In the genomic region with DNA sequence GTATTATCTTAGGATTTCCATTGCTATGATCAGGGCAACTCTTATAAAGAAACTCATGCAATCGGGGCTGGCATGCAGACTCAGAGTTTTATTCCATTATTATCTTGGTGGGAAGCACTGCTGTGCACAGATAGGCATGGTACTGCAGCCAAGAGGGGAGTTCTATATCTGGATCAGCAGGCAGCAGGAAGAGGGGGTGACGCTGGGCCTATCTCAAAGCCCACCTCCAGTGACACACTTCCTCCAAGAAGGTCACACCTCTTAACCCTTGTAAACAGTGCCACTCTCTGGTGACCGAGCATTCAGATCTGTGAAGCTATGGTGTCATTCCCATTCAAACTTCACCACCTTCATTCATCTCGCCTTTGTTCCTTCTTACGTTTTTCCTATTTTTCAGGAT, we compare ENCODE assay signal across 11 mouse cellular contexts.
DNase-seq lines count a peak whose midpoint lies in the region; ATAC-seq and TF ChIP-seq lines count a peak whose summit lies in the region.
"Had no signal": no experiment of that assay in that cellular context is flagged by ENCODE, and none has a peak within 500 bp of the region (broad histone marks: within the 10 kb centered on the region; RNA-seq: fewer than 3 reads in every experiment).

No protein-coding gene starts in this region.

- H3K4me1 ChIP-seq in cortical plate, adult 2 months (ENCODE audit: control insufficient read depth, insufficient read depth, low read length), result no peaks in the 10 kb centered on the region
- peaks cover 12% of the 10 kb centered on the region for H3K4me1 ChIP-seq in thymus, adult 2 months (replicated peaks; ENCODE audit: control insufficient read depth, insufficient read depth, low read length)
- no peaks in the 10 kb centered on the region for H3K4me1 ChIP-seq in hindbrain, embryonic 11.5 days (replicated peaks; ENCODE audit: control insufficient read depth, insufficient read depth, low read length)
- H3K4me1 ChIP-seq: forebrain, embryonic 13.5 days; hindbrain, embryonic 12.5 days had no signal

- no peak overlapping the region for H3K4me2 ChIP-seq in hindbrain, embryonic 11.5 days (replicated peaks; ENCODE audit: low read depth, low read length)
- H3K4me2 ChIP-seq: forebrain, embryonic 13.5 days; hindbrain, embryonic 12.5 days had no signal

- H3K4me3 ChIP-seq in cortical plate, adult 2 months (ENCODE audit: insufficient read depth, low read length), result no peak overlapping the region
- H3K4me3 ChIP-seq in thymus, adult 2 months (ENCODE audit: control insufficient read depth, insufficient read depth, low read length), result no peak overlapping the region
- H3K4me3 ChIP-seq in hindbrain, embryonic 11.5 days (ENCODE audit: low read depth, low read length), result no peak overlapping the region
- H3K4me3 ChIP-seq: forebrain, embryonic 13.5 days; hindbrain, embryonic 12.5 days had no signal

- no peaks in the 10 kb centered on the region for H3K27me3 ChIP-seq in thymus, adult 2 months (ENCODE audit: control insufficient read depth, insufficient read depth, low read length)
- H3K27me3 ChIP-seq in hindbrain, embryonic 11.5 days (ENCODE audit: control insufficient read depth, insufficient read depth, low read length), result no peaks in the 10 kb centered on the region
- H3K27me3 ChIP-seq: forebrain, embryonic 13.5 days; hindbrain, embryonic 12.5 days had no signal

- H3K36me3 ChIP-seq in thymus, adult 2 months (ENCODE audit: control insufficient read depth, insufficient read depth, low read length), result no peaks in the 10 kb centered on the region
- no peaks in the 10 kb centered on the region for H3K36me3 ChIP-seq in hindbrain, embryonic 11.5 days (ENCODE audit: control insufficient read depth, insufficient read depth, low read length)
- H3K36me3 ChIP-seq: hindbrain, embryonic 12.5 days had no signal

- no peak overlapping the region for H3K27ac ChIP-seq in cortical plate, adult 2 months (ENCODE audit: insufficient read depth, low read length)
- H3K27ac ChIP-seq in thymus, adult 2 months (ENCODE audit: control insufficient read depth, insufficient read depth, low read length), result no peak overlapping the region
- H3K27ac ChIP-seq in hindbrain, embryonic 11.5 days (ENCODE audit: low read depth, low read length), result no peak overlapping the region
- H3K27ac ChIP-seq: forebrain, embryonic 13.5 days; hindbrain, embryonic 12.5 days had no signal

- no peak for ATAC-seq in hindbrain, embryonic 11.5 days (ENCODE audit: low FRiP score)
- ATAC-seq: forebrain, embryonic 13.5 days had no signal

- TF ChIP-seq POLR2A in cortical plate, adult 2 months (IDR thresholded peaks at IDR 0.05; ENCODE audit: extremely low read depth, insufficient read depth, low read length), result no peak
- TF ChIP-seq POLR2A in thymus, adult 2 months (IDR thresholded peaks at IDR 0.05; ENCODE audit: control insufficient read depth, extremely low read depth, insufficient read depth, low read length, poor library complexity), result no peak

- H3K9me3 ChIP-seq in hindbrain, embryonic 11.5 days (ENCODE audit: control insufficient read depth, low read length), result no peaks in the 10 kb centered on the region
- H3K9me3 ChIP-seq: forebrain, embryonic 13.5 days; hindbrain, embryonic 12.5 days had no signal

- DNase-seq in kidney, postnatal 36 days, result peak; percentile 4 to 7
- no peak for DNase-seq in kidney, adult 18-20 months
- DNase-seq in heart, postnatal 14 days, result peak; percentile 4 to 14
- DNase-seq in thymus, adult 2 months, result peak; percentile 42
- DNase-seq in gastrocnemius, postnatal 10 days, result no peak
- DNase-seq in hindbrain, embryonic 11.5 days (ENCODE audit: low spot score), result no peak
- DNase-seq in left cerebral cortex, adult 11 months (ENCODE audit: low spot score), result no peak
- DNase-seq: lung, adult 2 months had no signal

- peak; percentile 17; the same call in 1 of the 2 replicates for TF ChIP-seq CTCF in cortical plate, adult 2 months (IDR thresholded peaks at IDR 0.05; ENCODE audit: extremely low read depth, insufficient read depth, low read length)
- TF ChIP-seq CTCF in thymus, adult 2 months (IDR thresholded peaks at IDR 0.05; ENCODE audit: borderline replicate concordance, control insufficient read depth, extremely low read depth, insufficient read depth, low read length, poor library complexity), result no peak

- 74% methylated on average over 5 of the region's 5 CpGs for WGBS in thymus, adult 2 months
- 84% methylated on average over 5 of the region's 5 CpGs for WGBS in hindbrain, embryonic 11.5 days

- intact Hi-C loops in heart, postnatal 14 days (cut with DNase I), result loop anchor here (2.0 kb wide), 1 partner anchor 383 kb away; the partner anchor contains the start of gene Prickle1

- no peak overlapping the region for H3K9ac ChIP-seq in hindbrain, embryonic 11.5 days (ENCODE audit: low read depth, low read length)
- H3K9ac ChIP-seq: forebrain, embryonic 13.5 days; hindbrain, embryonic 12.5 days had no signal

Comparison
In these comparisons a context has a peak if more than half of its experiments do, and no peak if none do; other contexts are left out.
1. DNase-seq: peak in kidney, postnatal 36 days (2 of 2), heart, postnatal 14 days (2 of 2) and thymus, adult 2 months (single experiment); none in kidney, adult 18-20 months (single experiment), gastrocnemius, postnatal 10 days (single experiment), hindbrain, embryonic 11.5 days (single experiment) and left cerebral cortex, adult 11 months (single experiment).